Mouse (Mus musculus): ENCODE results near the gene Pycr1.
"Not testable (repeated sequence)": the region's sequence is repeated elsewhere in the genome, so short reads cannot be mapped to it uniquely, and the experiment has no call there.

The Pycr1 gene

GRCm38 (mm10) chr11:120643601-120643987 is at the start of gene Pycr1:
Gene Pycr1, minus strand, starts transcription at chr11:120643769.
- peak; percentile 81 to 91 for DNase-seq

GRCm38 (mm10) chr11:120692471-120693011 is 49.0 kb upstream of the Pycr1 start:
- no peak for DNase-seq

- DNase-seq, result no peak
These were observed 45.8 kb upstream of the Pycr1 start for GRCm38 (mm10) chr11:120689365-120689764.

- DNase-seq, result no peak
These were observed 43.2 kb upstream of the Pycr1 start for GRCm38 (mm10) chr11:120686650-120687272.

- no peak for DNase-seq
These were observed 41.1 kb upstream of the Pycr1 start for GRCm38 (mm10) chr11:120684660-120685059.

- DNase-seq, result no peak
These were observed 40.5 kb upstream of the Pycr1 start for GRCm38 (mm10) chr11:120684086-120684485.

GRCm38 (mm10) chr11:120683536-120683935 is 40.0 kb upstream of the Pycr1 start:
- no peak for DNase-seq

- DNase-seq, result no peak
These were observed 39.1 kb upstream of the Pycr1 start for GRCm38 (mm10) chr11:120682683-120683082.

GRCm38 (mm10) chr11:120679909-120680308 is 36.3 kb upstream of the Pycr1 start:
- DNase-seq, result peak in 1 of 2 experiments; percentile 33

GRCm38 (mm10) chr11:120676951-120677350 is 33.4 kb upstream of the Pycr1 start:
- no peak for DNase-seq

- DNase-seq, result not testable (repeated sequence)
These were observed 32.3 kb upstream of the Pycr1 start for GRCm38 (mm10) chr11:120675875-120676274.

- DNase-seq, result no peak
These were observed 30.1 kb upstream of the Pycr1 start for GRCm38 (mm10) chr11:120673594-120674122.

- DNase-seq, result peak; percentile 91 to 97
These were observed 29.4 kb upstream of the Pycr1 start, which contains the start of gene Aspscr1 for GRCm38 (mm10) chr11:120672687-120673593. Gene Aspscr1, plus strand, starts transcription at chr11:120672973.

GRCm38 (mm10) chr11:120666617-120667016 is 23.0 kb upstream of the Pycr1 start:
- no peak for DNase-seq

- DNase-seq, result no peak
These were observed 21.8 kb upstream of the Pycr1 start for GRCm38 (mm10) chr11:120665406-120665805.

- DNase-seq, result no peak
These were observed 20.1 kb upstream of the Pycr1 start for GRCm38 (mm10) chr11:120663714-120664113.

GRCm38 (mm10) chr11:120662759-120663158 is 19.2 kb upstream of the Pycr1 start:
- no peak for DNase-seq

GRCm38 (mm10) chr11:120661076-120661460 is 17.5 kb upstream of the Pycr1 start, which contains the start of gene Notum:
Gene Notum, minus strand, starts transcription at chr11:120661175.
- DNase-seq, result no peak

GRCm38 (mm10) chr11:120660301-120661075 is 16.9 kb upstream of the Pycr1 start:
- peak in 1 of 2 experiments; percentile 22 for DNase-seq

- no peak for DNase-seq
These were observed 16.1 kb upstream of the Pycr1 start for GRCm38 (mm10) chr11:120659509-120660300.

GRCm38 (mm10) chr11:120658876-120659410 is 15.4 kb upstream of the Pycr1 start:
- peak; percentile 59 to 82 for DNase-seq
